Mouse (Mus musculus) T-cell, adult 66 days (primary cell): ENCODE results near the gene Ptgs2. TPM values are rescaled to one million over a fixed set of nuclear protein-coding genes. Genes with fewer than 3 reads are reported as not detected.

ENCODE experiments used
- total RNA-seq, 2 experiments: library from RNA; stranded (reverse); gene quantifications; 3 replicates in 1 of 2; 4 replicates in 1 of 2; pipeline ENCODE4 v1.2.4; 2023

Gene Ptgs2
- under 1 TPM in 1 of 2 experiments, not detected in 1; 0.12 TPM for total RNA-seq

GRCm38 (mm10) chr1:150099790-150100333, at the start of gene Ptgs2:
Gene Ptgs2 (plus strand): TSS chr1:150100031.

Other genes with a start within 250 kb of the Ptgs2 start
- gene Pla2g4a, start 138.7 kb upstream of the Ptgs2 start, total RNA-seq, result under 1 TPM; 0.47 to 0.80 TPM
- gene Pdc, start 219.4 kb downstream of the Ptgs2 start, total RNA-seq, result not detected